Mouse (Mus musculus) heart, adult 2 months (tissue): ENCODE data around the gene Gm49661. TPM values are rescaled to one million over a fixed set of nuclear protein-coding genes. Genes with fewer than 3 reads are reported as not detected.

Experiments used
- DNase-seq, 2 experiments: peaks; one replicate each; pipeline ENCODE4 v3.0.0; 2021
- H3K27ac ChIP-seq: fragments of 200-600 bp; 2 replicates; pipeline ENCODE4 v1.8.1; 2022
- H3K27me3 ChIP-seq: fragments of 200-500 bp; 2 replicates; pipeline ENCODE4 v1.6.1; 2012; ENCODE audit warnings: mild to moderate bottlenecking, low read length, inconsistent platforms, mixed read lengths; ENCODE audit not compliant: control insufficient read depth, insufficient read depth
- H3K36me3 ChIP-seq: fragments of 200-500 bp; 2 replicates; pipeline ENCODE4 v1.6.1; 2012; ENCODE audit warnings: low read length, inconsistent platforms; ENCODE audit not compliant: control insufficient read depth, insufficient read depth
- H3K4me1 ChIP-seq: fragments of 200-500 bp; 2 replicates; pipeline ENCODE4 v1.6.1; 2011; ENCODE audit warnings: low read length; ENCODE audit not compliant: control insufficient read depth, insufficient read depth
- H3K4me3 ChIP-seq: fragments of 200-600 bp; 2 replicates; pipeline ENCODE4 v1.8.1; 2022
- H3K79me2 ChIP-seq: fragments of 200-500 bp; replicated peaks from 2 replicates; pipeline ENCODE4 v1.6.1; 2012; ENCODE audit warnings: mild to moderate bottlenecking, inconsistent platforms, low read length, moderate library complexity, mixed read lengths; ENCODE audit not compliant: control insufficient read depth, insufficient read depth
- H3K9ac ChIP-seq: fragments of 200-500 bp; 2 replicates; pipeline ENCODE4 v1.6.1; 2012; ENCODE audit warnings: low read depth, mild to moderate bottlenecking, control low read depth, inconsistent platforms, low read length, mixed read lengths
- CTCF ChIP-seq: fragments of 200-600 bp; IDR thresholded peaks from 2 replicates; pipeline ENCODE4 v1.8.1; 2022; ENCODE audit warnings: antibody characterized with exemption, mild to moderate bottlenecking, moderate library complexity
- EP300 ChIP-seq: fragments of 200-500 bp; IDR thresholded peaks from 2 replicates; pipeline ENCODE4 v1.6.1; 2011; ENCODE audit warnings: low read depth, low read length, control low read depth; ENCODE audit not compliant: insufficient read depth
- POLR2A ChIP-seq: fragments of 200-500 bp; IDR thresholded peaks from 2 replicates; pipeline ENCODE4 v1.6.1; 2011; ENCODE audit warnings: mild to moderate bottlenecking, low read depth, low read length, control low read depth; ENCODE audit not compliant: insufficient read depth
- WGBS: fragments of 180-500 bp; shearing (Covaris S2); methylation state at CpG from one replicate; pipeline ENCODE4 v1.1.7; 2018; 5-methylcytosine and 5-hydroxymethylcytosine counted together
- intact Hi-C: fragments of 180-260 bp; cut with DNase I; formaldehyde crosslinking; loops from one replicate; pipeline ENCODE4 v1.15.1; 2025
- polyA plus RNA-seq: library from polyadenylated mRNA; depleted of rRNA; stranded (reverse); fragments of >200 nt; gene quantifications from 2 replicates; pipeline ENCODE4 v1.2.3, GENCODE M21; 2012
- total RNA-seq, 2 experiments: library from RNA; stranded (reverse); gene quantifications; 2 replicates each; pipeline ENCODE4 v1.2.3; 2021

Gm49661 gene
- total and polyA plus RNA-seq, 3 experiments: 1.3 to 2.1 TPM; not detected in 1

- DNase-seq: no peak
- H3K27ac ChIP-seq: peak overlapping the region; percentile 63; the same call in 1 of the 2 replicates
- no peaks in the 10 kb centered on the region; the same call in 1 of the 2 replicates for H3K36me3 ChIP-seq
- no peak overlapping the region for H3K4me3 ChIP-seq
- H3K9ac ChIP-seq: no peak overlapping the region
- 93% methylated on average over 1 of the region's 1 CpGs for WGBS
- TF ChIP-seq CTCF: no peak
- no peak for TF ChIP-seq POLR2A
- no peak for TF ChIP-seq EP300
- no peaks in the 10 kb centered on the region for H3K27me3 ChIP-seq
- H3K79me2 ChIP-seq: no peaks in the 10 kb centered on the region
- intact Hi-C loops: loop anchor here (10.0 kb wide), 1 partner anchor 52 kb away; the partner anchor contains the start of genes Asna1 and Trir
- peaks cover 18% of the 10 kb centered on the region for H3K4me1 ChIP-seq
Observed at GRCm38 (mm10) chr8:84973079-84973478, 3.8 kb upstream of the Gm49661 start.

- no peaks in the 10 kb centered on the region; the same call in 1 of the 2 replicates for H3K36me3 ChIP-seq
- no peak for DNase-seq
- H3K27ac ChIP-seq: no peak overlapping the region
- H3K79me2 ChIP-seq: no peaks in the 10 kb centered on the region
- intact Hi-C loops: loop anchor here (10.0 kb wide), 1 partner anchor 54 kb away; the partner anchor contains the start of genes Asna1 and Trir
- H3K9ac ChIP-seq: no peak overlapping the region
- H3K27me3 ChIP-seq: no peaks in the 10 kb centered on the region
- 44% methylated on average over 5 of the region's 5 CpGs for WGBS
- TF ChIP-seq POLR2A (no peak), CTCF (no peak), EP300 (no peak)
- peaks cover 21% of the 10 kb centered on the region for H3K4me1 ChIP-seq
- peak overlapping the region; percentile 62 for H3K4me3 ChIP-seq
Observed at GRCm38 (mm10) chr8:84970913-84971312, 1.7 kb upstream of the Gm49661 start.

- peaks cover 18% of the 10 kb centered on the region for H3K4me1 ChIP-seq
- peak overlapping the region; percentile 62 for H3K4me3 ChIP-seq
- peak overlapping the region; percentile 77 for H3K27ac ChIP-seq
- no peaks in the 10 kb centered on the region for H3K27me3 ChIP-seq
- no peak for DNase-seq
- intact Hi-C loops: loop anchor here (10.0 kb wide), 1 partner anchor 55 kb away; the partner anchor contains the start of genes Asna1 and Trir
- H3K9ac ChIP-seq: peak overlapping the region; percentile 82
- H3K79me2 ChIP-seq: no peaks in the 10 kb centered on the region
- WGBS: 8% methylated on average over 21 of the region's 21 CpGs
- TF ChIP-seq POLR2A: no peak
- H3K36me3 ChIP-seq: no peaks in the 10 kb centered on the region; the same call in 1 of the 2 replicates
Observed at GRCm38 (mm10) chr8:84970135-84970790, 1.0 kb upstream of the Gm49661 start.

- no peak for DNase-seq
- Histone ChIP-seq H3K27ac (peak overlapping the region; percentile 77), H3K4me1 (peaks cover 17% of the 10 kb centered on the region), H3K9ac (peak overlapping the region; percentile 30; the same call in 1 of the 2 replicates), H3K36me3 (no peaks in the 10 kb centered on the region), H3K27me3 (no peaks in the 10 kb centered on the region), H3K4me3 (peak overlapping the region; percentile 62), H3K79me2 (no peaks in the 10 kb centered on the region)
- 15% methylated on average over 2 of the region's 2 CpGs for WGBS
- intact Hi-C loops: loop anchor here (5.0 kb wide), 1 partner anchor 111 kb away; the partner anchor contains the start of gene Farsa
- TF ChIP-seq CTCF: no peak
- TF ChIP-seq POLR2A: no peak
- no peak for TF ChIP-seq EP300
Observed at GRCm38 (mm10) chr8:84968650-84969049, 583 bp downstream of the Gm49661 start.

GRCm38 (mm10) chr8:84967532-84968304 lies 1.5 kb downstream of the Gm49661 start:
- peaks cover 17% of the 10 kb centered on the region for H3K4me1 ChIP-seq
- H3K27ac ChIP-seq: no peak overlapping the region
- 91% methylated on average over 13 of the region's 13 CpGs for WGBS
- H3K36me3 ChIP-seq: no peaks in the 10 kb centered on the region
- no peaks in the 10 kb centered on the region for H3K79me2 ChIP-seq
- H3K9ac ChIP-seq: no peak overlapping the region
- intact Hi-C loops: loop anchor here (5.0 kb wide), 1 partner anchor 110 kb away; the partner anchor contains the start of gene Farsa
- TF ChIP-seq CTCF (no peak), EP300 (no peak), POLR2A (no peak)
- H3K4me3 ChIP-seq: no peak overlapping the region
- no peak for DNase-seq
- H3K27me3 ChIP-seq: no peaks in the 10 kb centered on the region

- no peak overlapping the region for H3K4me3 ChIP-seq
- no peak overlapping the region for H3K9ac ChIP-seq
- no peak for DNase-seq
Observed at GRCm38 (mm10) chr8:84966603-84967002, 2.6 kb downstream of the Gm49661 start.

More at GRCm38 (mm10) chr8:84966603-84967002, 2.6 kb downstream of the Gm49661 start:
- H3K4me1 ChIP-seq: peaks cover 17% of the 10 kb centered on the region
- H3K27me3 ChIP-seq: no peaks in the 10 kb centered on the region
- peak overlapping the region; percentile 4 for H3K27ac ChIP-seq
- intact Hi-C loops: loop anchor here (5.0 kb wide), 1 partner anchor 109 kb away; the partner anchor contains the start of gene Farsa
- no peaks in the 10 kb centered on the region for H3K36me3 ChIP-seq
- no peak for TF ChIP-seq EP300
- TF ChIP-seq POLR2A: no peak
- no peak for TF ChIP-seq CTCF
- H3K79me2 ChIP-seq: no peaks in the 10 kb centered on the region
- 30% methylated on average over 3 of the region's 3 CpGs for WGBS
